Mouse (Mus musculus): ENCODE results near the gene Tex26.

The Tex26 gene

GRCm38 (mm10) chr5:149439531-149440179, at the start of gene Tex26:
Gene Tex26, plus strand, starts transcription at chr5:149439660.
- DNase-seq (ENCODE audit: low read depth, low spot score): peak; percentile 77

DNA sequence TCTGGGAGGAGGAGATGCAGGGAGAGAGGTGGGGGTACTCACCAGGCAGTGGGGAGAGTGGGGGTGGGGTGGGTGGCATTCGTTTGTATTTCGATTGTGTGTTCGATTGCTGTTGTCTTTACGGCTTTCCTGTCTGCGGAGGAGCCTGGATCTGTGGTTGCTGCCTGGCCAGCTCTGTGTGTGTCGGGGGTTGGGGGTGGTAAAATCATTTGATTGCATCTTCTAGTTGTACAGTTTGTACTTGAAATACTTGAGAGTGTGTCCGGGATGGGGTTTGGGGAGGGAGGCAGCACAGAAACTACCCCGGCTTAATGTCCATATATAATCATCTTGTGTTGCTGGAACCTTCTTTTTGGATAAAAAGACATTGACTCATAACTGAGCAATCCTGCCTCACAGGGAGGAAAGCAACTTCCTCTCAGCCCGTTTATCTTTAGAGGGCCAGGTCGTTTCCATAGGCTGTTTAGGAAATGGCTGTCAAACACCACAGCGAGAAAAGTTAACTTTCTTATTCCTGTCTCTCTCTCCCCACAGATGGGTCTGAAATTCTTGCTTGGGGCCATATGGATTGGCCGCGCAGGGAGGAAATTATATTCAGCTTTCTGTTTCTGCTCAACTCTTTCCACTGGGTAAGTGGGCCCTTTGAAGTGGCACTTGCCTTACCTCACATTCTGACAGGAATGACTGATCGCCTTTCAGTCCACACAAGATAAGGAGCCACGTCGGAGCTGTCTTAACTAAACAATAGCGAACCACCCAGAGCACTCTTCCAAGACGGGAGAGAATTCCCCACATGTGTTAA, 47.7 kb upstream of the Tex26 start:
- no peak for DNase-seq (ENCODE audit: low read depth, low spot score)

DNA sequence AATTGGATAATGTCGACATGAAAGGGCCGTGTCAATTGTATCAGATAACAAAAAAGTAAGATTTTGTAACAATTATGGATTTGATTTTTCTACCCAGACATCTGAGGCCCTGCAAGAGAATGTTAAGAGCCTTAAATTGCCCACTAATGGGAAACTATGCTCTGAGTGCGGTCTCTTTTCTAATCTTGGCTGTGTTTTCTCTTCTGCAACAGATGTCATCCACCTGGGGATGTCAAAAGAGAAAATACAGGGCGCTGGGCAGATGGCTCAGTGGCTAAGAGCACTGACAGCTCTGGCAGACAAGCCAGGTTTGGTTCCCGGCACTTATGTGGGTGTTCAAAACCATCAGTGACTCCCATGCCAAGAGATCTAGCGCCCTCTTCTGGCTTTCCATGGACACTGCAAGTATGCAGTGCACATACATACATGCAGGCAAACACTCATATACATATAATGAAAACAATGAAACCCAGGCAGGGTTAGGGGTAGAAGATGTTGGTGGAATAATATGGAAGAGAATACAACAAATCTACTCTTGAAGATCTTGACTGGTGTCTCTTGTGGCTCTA, 47.0 kb upstream of the Tex26 start:
- DNase-seq (ENCODE audit: low read depth, low spot score): no peak

DNA sequence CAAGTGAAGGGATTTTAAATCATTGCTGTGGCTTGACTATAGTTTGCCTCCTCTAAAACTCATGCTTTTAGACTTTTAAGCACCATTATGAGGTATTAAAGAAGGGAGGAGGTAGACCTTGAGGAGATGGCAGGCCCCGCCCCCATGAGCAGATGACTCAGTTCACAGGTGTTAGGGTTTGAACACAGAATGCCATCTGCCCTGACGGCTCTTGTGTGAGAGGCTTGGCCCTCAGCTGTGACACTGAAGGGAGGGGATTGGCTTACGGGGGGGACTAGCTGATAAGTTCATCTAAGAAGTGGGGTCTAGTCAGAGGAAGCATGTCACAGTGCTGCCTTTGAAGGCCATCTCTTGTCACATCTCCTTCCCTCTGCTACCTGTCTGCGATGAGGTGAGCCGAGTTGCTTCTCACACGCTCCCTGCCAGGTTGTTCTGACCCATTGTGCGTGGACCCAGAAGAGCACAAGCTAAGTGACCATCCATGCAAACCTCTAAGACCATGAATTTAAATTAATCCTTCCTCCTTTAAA, 37.9 kb upstream of the Tex26 start:
- DNase-seq (ENCODE audit: low read depth, low spot score): no peak

- no peak for DNase-seq (ENCODE audit: low read depth, low spot score)
These were observed 37.4 kb upstream of the Tex26 start for GRCm38 (mm10) chr5:149402029-149402428.

DNA sequence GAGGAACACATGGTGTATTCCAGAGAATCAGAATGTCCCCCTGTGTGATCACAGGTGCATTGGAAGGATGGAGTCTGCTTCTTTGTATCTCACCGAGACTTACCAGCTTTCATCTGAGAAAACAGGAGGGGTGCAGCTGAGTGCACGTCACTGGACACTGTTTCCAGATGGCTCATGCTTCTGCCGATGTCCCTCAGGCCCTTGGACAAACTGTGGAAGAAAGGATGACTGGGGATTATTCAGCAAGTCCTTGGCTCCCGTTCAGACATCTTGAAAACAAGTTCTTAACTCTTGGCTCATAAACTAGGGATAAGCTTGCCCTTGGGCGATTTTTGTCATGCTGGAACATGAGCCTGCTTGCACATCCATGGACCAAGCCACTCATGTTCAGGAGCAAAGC, 36.1 kb upstream of the Tex26 start:
- no peak for DNase-seq (ENCODE audit: low read depth, low spot score)

- no peak for DNase-seq (ENCODE audit: low read depth, low spot score)
These were observed 34.8 kb upstream of the Tex26 start for GRCm38 (mm10) chr5:149404710-149405109.

GRCm38 (mm10) chr5:149406791-149407276, 32.6 kb upstream of the Tex26 start:
- no peak for DNase-seq (ENCODE audit: low read depth, low spot score)

GRCm38 (mm10) chr5:149409502-149409901, 30.0 kb upstream of the Tex26 start:
- no peak for DNase-seq (ENCODE audit: low read depth, low spot score)

GRCm38 (mm10) chr5:149411509-149412193, 27.8 kb upstream of the Tex26 start, which contains the start of gene Medag:
Gene Medag, plus strand, starts transcription at chr5:149411749.
- DNase-seq (ENCODE audit: low read depth, low spot score): no peak

- no peak for DNase-seq (ENCODE audit: low read depth, low spot score)
These were observed 27.3 kb upstream of the Tex26 start for GRCm38 (mm10) chr5:149412194-149412575.

DNA sequence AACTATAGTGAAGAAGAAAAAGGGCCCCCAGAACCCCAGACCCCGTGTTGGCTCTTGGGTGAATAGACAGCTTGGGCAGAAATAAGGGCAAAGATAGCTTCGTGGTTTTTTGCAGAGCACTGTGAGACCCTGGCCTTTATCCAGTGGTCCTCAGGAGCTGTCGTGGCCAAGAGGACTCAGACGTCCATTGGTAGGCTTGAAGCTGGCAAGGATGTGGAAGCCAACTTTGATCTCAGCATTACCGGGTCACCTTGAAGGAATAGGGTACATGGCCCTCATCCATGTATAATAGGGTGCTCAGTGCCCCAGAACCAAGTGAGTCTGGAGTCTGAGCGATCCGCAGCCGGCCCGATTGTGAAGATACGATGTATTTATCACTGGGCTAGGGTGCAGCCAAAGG, 26.8 kb upstream of the Tex26 start:
- no peak for DNase-seq (ENCODE audit: low read depth, low spot score)

GRCm38 (mm10) chr5:149414369-149415167, 24.9 kb upstream of the Tex26 start:
- no peak for DNase-seq (ENCODE audit: low read depth, low spot score)

- DNase-seq (ENCODE audit: low read depth, low spot score): no peak
These were observed 22.1 kb upstream of the Tex26 start for GRCm38 (mm10) chr5:149417381-149417780.

DNA sequence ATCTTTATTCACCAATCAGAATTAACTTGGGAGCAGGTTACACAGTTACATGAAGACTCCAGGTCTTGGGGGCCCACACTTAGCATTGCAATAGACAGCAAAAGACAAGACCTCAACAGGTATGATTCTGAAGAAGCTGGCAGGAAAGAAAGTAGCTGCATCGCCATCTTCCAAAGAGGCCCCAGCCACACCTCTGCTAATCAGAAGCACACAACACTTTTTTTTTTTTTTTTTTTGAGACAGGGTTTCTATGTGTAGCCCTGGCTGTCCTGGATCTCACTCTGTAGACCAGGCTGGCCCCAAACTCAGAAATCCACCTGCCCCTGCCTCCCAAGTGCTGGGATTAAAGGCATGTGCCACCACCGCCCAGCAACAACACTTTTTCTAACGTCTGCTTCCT, 12.9 kb upstream of the Tex26 start:
- DNase-seq (ENCODE audit: low read depth, low spot score): no peak

GRCm38 (mm10) chr5:149427277-149428060, 12.0 kb upstream of the Tex26 start:
- DNase-seq (ENCODE audit: low read depth, low spot score): no peak

- DNase-seq (ENCODE audit: low read depth, low spot score): peak; percentile 39
These were observed 11.1 kb upstream of the Tex26 start for GRCm38 (mm10) chr5:149428347-149428746.

DNA sequence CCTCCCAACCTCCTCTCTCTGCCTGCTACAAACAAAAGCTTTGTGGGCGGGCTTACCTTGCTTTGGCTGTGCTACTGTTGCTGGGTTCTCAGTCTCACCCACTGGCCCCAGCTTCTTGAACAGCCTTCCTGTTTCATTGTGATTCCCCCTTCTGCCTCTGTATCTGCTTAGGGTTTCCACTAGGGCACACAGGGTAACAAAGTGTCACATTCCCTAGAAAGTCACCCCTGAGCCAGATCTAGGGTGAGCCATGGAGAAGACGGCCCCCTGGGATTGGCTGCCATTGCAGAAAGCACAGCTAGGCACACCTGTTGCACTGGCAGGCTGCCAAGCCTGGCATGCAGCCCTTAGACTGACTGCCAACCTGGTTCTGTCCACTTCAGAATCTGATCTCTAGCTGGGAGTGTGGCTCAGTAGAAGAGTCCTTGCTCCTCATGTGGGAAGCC, 10.6 kb upstream of the Tex26 start:
- no peak for DNase-seq (ENCODE audit: low read depth, low spot score)

DNA sequence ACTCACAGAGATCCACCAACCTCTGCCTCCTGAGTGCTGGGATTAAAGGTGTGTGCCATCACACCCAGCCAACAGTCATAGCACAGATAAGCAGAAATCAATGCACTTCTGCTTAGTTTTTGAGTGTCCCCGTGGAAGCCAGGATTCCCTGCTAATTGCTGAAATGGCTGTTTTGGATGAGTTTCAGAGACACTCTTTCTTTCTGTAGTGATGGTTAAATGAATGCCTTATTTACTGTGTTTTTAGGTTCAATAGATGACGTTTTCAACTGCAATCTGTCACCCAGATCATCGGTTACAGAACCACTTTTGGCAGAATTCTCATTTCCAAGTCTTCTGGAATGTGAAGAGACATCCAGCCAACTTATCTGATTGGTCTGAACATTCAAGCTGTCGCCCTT, 9.9 kb upstream of the Tex26 start:
- no peak for DNase-seq (ENCODE audit: low read depth, low spot score)

DNA sequence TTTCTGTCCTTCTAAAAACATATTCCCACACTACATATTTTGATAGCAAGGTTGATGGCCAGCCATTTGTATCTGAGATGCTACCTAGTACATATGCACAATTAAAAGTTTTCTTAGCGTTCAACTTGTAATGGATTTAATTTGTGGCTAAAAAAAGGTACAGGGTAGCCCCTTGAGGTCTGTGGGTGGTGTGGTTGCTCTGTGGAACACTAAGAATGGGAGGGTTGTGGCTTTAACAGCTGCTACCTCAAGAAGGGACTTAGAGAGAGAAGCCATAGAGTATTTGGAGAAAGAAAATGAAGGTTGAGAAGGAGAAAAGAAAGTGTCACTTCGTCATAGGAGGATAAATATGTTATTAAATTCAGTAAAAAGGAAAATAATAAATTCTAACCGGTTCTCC, 8.5 kb upstream of the Tex26 start:
- no peak for DNase-seq (ENCODE audit: low read depth, low spot score)

Data from embryo, embryonic 11.5 days (tissue).